Mouse (Mus musculus) layer of hippocampus, adult 9-10 months (tissue): ENCODE results near the gene Capns2.

Experiments used
- DNase-seq: peaks from one replicate; pipeline ENCODE4 v3.0.0; 2022; ENCODE audit warnings: low spot score

Gene Capns2

DNA sequence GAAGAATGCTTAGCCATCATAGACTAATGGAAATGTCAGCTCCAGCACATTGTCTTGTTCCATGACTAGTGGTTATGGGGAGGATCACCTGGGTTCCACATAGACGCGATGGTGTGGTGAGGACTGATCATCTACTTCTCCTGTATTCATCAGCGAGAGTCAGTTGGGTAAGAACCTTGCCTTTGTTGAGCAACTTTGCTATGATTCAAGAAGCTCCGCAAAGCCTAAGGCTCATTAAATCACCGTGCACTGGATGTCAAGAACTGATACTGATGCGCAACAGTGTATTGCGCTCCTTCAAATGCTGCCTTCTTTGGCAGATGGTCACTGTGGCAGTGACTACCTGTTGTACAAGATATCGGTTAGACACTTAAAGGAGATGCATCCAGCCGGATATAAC is 5.3 kb downstream of the Capns2 start:
- no peak for DNase-seq

GRCm38 (mm10) chr8:92908448-92908847 is 7.2 kb downstream of the Capns2 start:
- no peak for DNase-seq

DNA sequence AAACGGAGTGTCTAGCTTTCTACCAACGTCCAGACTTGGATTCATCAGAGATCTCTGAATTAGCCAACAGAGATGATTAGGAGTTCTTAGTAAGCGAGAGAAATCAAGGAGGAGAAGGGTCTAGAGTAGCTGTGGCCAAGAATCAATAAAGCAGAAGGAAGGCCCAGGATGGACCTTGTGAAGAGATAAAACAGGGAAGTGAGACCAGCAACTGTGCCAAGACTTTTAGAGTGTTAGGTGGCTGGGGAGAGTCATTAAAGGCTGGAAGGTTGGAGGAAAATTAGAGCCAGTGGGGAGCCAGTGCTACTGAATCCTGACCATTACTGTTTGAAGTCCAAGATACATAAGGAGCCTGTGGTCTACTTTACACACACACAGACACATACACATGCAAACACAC is 10.3 kb downstream of the Capns2 start:
- DNase-seq = no peak

- DNase-seq = no peak
Measured at GRCm38 (mm10) chr8:92913396-92913795, 12.2 kb downstream of the Capns2 start.

GRCm38 (mm10) chr8:92916082-92916481 is 14.9 kb downstream of the Capns2 start:
- no peak for DNase-seq

DNA sequence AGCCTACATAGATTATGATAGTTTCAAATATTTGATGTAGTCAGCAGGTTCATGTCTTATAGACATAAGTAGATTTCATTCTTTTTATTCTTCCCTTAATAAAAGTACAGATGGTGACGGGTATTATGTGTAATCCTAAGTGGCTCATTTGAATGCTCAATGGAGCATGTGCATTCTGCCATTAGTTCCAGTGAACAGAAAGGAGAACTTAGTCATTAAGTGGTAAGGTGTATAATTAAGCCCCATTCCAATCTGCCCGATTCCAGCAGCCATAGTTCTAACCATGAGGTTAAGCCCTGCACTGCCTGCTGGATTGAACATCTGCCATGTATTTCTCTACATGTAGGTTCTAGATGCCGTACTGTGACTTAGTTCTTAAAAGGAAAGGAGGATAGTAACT is 20.6 kb downstream of the Capns2 start:
- DNase-seq = no peak

- DNase-seq = no peak
Measured at GRCm38 (mm10) chr8:92928986-92929385, 27.8 kb downstream of the Capns2 start.

DNA sequence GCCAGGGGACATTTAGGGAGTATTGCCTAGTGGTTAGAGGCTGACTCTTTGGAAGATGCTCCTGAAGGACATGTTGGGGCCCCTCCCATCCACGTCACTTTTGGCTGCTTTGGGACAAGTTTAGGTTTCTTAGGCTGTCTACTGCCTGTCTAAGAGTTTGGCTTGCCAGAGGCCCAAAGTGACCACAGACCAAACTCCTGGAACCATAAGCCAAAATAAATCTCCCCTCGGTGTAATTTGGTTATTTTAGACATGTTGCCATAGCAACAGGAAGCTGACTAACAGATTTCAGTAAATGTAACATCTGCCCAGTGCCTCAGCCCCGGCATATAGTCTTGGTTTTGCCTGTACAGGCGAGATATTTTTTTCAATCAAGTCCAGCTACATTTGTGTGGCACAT is 36.8 kb downstream of the Capns2 start:
- no peak for DNase-seq

DNA sequence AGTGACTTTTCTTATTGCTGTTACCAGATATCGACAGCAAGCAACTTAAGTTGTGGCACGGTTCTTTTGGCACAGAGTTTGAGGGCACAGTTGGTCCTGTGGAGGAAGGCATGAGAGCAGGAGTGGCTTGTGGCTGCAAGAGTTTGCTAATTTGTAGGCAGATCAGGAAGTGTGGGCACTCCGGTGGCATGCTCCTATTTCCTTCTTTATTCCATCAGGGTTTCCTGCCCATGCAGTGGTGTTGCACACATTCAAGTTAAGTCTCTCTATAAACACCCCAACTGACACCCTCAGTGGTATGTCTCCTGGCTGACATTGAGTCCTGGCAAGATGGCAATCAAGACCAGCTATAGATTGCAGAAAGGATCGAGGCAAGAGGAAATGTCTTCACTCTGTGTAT is 47.9 kb downstream of the Capns2 start:
- no peak for DNase-seq

DNA sequence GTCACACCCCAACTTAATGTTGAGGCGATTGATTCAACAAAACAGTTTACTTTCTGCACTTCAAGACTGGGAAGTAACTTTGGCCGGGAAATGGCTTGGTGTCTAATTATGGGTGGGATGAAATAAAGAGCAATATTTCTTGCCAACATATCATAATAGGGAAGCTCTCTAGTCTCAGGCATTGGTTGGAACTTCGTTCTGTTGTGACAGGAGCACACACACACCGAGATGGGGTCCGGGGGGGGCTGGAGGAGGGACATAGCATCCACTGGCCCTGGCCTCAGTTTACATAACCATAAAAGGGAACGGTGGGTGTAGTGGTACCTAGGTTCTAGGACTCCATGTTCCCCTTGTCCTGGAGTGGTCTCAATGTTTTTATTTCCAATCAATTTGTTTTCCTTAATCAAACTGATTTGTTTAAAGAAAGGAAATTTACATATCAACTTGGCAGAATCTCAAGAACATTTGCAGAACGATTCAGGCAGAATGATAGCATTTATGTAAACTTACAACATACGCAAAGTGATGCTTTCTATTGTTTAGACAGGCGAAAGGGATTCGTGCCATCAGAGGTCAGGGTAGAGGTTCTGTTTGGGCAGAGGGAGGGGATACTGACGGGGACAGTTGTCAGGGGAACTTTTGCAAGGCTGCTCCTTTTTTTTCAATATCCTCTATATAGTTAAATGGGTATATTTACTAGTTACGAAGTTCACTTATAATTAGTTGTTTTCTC is 49.6 kb downstream of the Capns2 start:
- DNase-seq = no peak
